Mouse (Mus musculus): ENCODE measurements around the gene Ndufc2. TPM values are rescaled to one million over a fixed set of nuclear protein-coding genes. Genes with fewer than 3 reads are reported as not detected.
"Not testable (repeated sequence)": the region's sequence is repeated elsewhere in the genome, so short reads cannot be mapped to it uniquely, and the experiment has no call there.

Ndufc2 gene
- polyA plus RNA-seq, 1 experiment from 2014 or later: 384 TPM

DNA sequence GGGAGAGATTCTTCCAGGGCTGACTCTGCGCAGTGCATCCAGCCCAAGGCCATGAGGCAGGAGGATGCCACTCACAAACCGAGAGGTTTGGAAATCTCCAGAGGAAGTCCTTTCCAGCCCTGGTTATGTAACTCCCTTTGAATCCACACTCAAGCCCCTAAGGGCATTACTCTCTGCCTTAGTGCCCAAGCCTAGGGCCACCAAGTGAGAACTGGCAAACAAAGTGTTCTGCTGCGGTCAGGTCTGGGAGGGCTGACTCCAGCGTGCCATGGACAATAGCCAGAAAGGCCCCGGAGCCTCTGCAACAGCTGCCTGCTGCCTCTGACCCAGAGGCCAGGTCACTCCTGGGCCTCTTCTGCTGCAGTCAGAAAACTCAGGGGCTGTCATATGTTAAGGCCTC lies 18.9 kb downstream of the Ndufc2 start:
- Histone ChIP-seq H3K36me3 (replicated peaks) (no peaks in the 10 kb centered on the region), H3K4me1 (peaks cover 3% of the 10 kb centered on the region; the same call in 1 of the 2 replicates), H3K9me3 (no peaks in the 10 kb centered on the region), H3K27ac (no peak overlapping the region), H3K9ac (no peak overlapping the region), H3K4me2 (no peak overlapping the region), H3K4me3 (no peak overlapping the region), H3K27me3 (replicated peaks) (no peaks in the 10 kb centered on the region)
- ATAC-seq (replicated peaks): no peak
- 73% methylated on average over 5 of the region's 5 CpGs for WGBS

GRCm38 (mm10) chr7:97419163-97419562 lies 19.4 kb downstream of the Ndufc2 start:
- H3K4me3 ChIP-seq: no peak overlapping the region
- ATAC-seq (replicated peaks): no peak
- H3K27me3 ChIP-seq (replicated peaks): no peaks in the 10 kb centered on the region
- no peak overlapping the region for H3K4me2 ChIP-seq
- no peaks in the 10 kb centered on the region for H3K36me3 ChIP-seq (replicated peaks)
- no peak overlapping the region for H3K27ac ChIP-seq
- WGBS: 88% methylated on average over 5 of the region's 5 CpGs
- H3K9ac ChIP-seq: no peak overlapping the region
- H3K9me3 ChIP-seq: no peaks in the 10 kb centered on the region
- peaks cover 3% of the 10 kb centered on the region; the same call in 1 of the 2 replicates for H3K4me1 ChIP-seq

DNA sequence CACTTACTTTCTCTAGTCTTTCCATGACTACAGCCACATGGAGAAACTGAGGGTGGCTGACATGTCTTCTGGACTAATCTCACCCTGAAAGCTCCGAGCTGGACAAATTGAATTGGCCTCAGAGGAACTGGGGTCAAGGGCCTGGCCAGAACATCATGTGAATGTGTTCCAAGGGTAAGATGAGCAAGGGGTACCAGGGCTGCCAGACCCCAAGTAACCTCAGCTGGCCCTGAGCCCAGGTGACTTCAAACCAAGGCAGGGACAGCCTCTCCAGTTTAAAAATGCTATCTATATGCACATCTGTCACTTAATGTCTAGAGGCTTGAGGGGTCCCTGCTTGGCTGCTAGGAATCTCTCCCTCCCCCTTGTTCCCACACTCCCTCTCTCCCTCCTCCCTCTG lies 20.6 kb downstream of the Ndufc2 start:
- 76% methylated on average over 1 of the region's 1 CpGs for WGBS
- no peak overlapping the region for H3K9ac ChIP-seq
- ATAC-seq (replicated peaks): no peak
- H3K9me3 ChIP-seq: no peaks in the 10 kb centered on the region
- H3K27ac ChIP-seq: no peak overlapping the region
- H3K4me2 ChIP-seq: no peak overlapping the region
- H3K4me1 ChIP-seq: peaks cover 9% of the 10 kb centered on the region
- H3K27me3 ChIP-seq (replicated peaks): no peaks in the 10 kb centered on the region
- no peaks in the 10 kb centered on the region for H3K36me3 ChIP-seq (replicated peaks)
- H3K4me3 ChIP-seq: no peak overlapping the region

GRCm38 (mm10) chr7:97420958-97421651 lies 21.3 kb downstream of the Ndufc2 start:
- Histone ChIP-seq H3K27me3 (replicated peaks) (no peaks in the 10 kb centered on the region), H3K4me2 (no peak overlapping the region), H3K9me3 (no peaks in the 10 kb centered on the region), H3K4me3 (no peak overlapping the region), H3K4me1 (peaks cover 9% of the 10 kb centered on the region), H3K9ac (no peak overlapping the region), H3K36me3 (replicated peaks) (no peaks in the 10 kb centered on the region), H3K27ac (no peak overlapping the region)
- 82% methylated on average over 8 of the region's 8 CpGs for WGBS
- no peak for ATAC-seq (replicated peaks)

- no peak overlapping the region for H3K9ac ChIP-seq
- H3K4me3 ChIP-seq: no peak overlapping the region
- WGBS: 55% methylated on average over 5 of the region's 5 CpGs
- H3K4me1 ChIP-seq: peaks cover 9% of the 10 kb centered on the region
- H3K9me3 ChIP-seq: no peaks in the 10 kb centered on the region
- no peaks in the 10 kb centered on the region for H3K27me3 ChIP-seq (replicated peaks)
- no peaks in the 10 kb centered on the region for H3K36me3 ChIP-seq (replicated peaks)
- ATAC-seq (replicated peaks): no peak
- H3K4me2 ChIP-seq: no peak overlapping the region
- no peak overlapping the region for H3K27ac ChIP-seq
Observed at GRCm38 (mm10) chr7:97423754-97424153, 24.0 kb downstream of the Ndufc2 start.

GRCm38 (mm10) chr7:97424621-97425245 lies 24.9 kb downstream of the Ndufc2 start:
- no peak overlapping the region for H3K27ac ChIP-seq
- no peaks in the 10 kb centered on the region for H3K27me3 ChIP-seq (replicated peaks)
- peak overlapping the region; percentile 15; the same call in 1 of the 2 replicates for H3K4me2 ChIP-seq
- WGBS: 10% methylated on average over 12 of the region's 12 CpGs
- H3K4me1 ChIP-seq: peaks cover 15% of the 10 kb centered on the region
- ATAC-seq (replicated peaks): peak; percentile 82
- no peaks in the 10 kb centered on the region for H3K9me3 ChIP-seq
- no peaks in the 10 kb centered on the region for H3K36me3 ChIP-seq (replicated peaks)
- H3K4me3 ChIP-seq: no peak overlapping the region
- H3K9ac ChIP-seq: no peak overlapping the region

DNA sequence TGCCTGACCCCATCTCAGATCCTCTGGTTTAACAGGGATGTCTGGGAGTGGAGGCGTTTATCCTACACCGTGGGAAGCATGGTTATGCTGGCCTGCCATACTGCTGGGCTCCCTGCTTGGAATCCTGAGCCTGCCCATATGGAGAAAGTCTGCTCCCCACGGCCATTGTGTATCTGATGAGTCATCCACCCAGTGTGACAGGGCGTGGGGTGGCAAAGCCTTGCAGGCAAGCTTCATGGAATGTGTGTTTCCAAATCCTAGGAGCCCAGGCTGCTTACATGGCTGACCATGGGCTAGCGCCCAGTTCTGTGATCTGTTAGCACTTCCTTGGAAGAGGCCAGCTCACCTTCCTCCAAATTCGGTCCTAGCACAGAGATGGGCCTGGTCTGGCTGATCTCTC lies 26.8 kb downstream of the Ndufc2 start:
- H3K9ac ChIP-seq: no peak overlapping the region
- H3K9me3 ChIP-seq: no peaks in the 10 kb centered on the region
- H3K27me3 ChIP-seq (replicated peaks): no peaks in the 10 kb centered on the region
- no peak overlapping the region for H3K4me3 ChIP-seq
- H3K27ac ChIP-seq: no peak overlapping the region
- H3K4me2 ChIP-seq: no peak overlapping the region
- no peak for ATAC-seq (replicated peaks)
- no peaks in the 10 kb centered on the region for H3K36me3 ChIP-seq (replicated peaks)
- 68% methylated on average over 6 of the region's 6 CpGs for WGBS
- peaks cover 19% of the 10 kb centered on the region for H3K4me1 ChIP-seq

DNA sequence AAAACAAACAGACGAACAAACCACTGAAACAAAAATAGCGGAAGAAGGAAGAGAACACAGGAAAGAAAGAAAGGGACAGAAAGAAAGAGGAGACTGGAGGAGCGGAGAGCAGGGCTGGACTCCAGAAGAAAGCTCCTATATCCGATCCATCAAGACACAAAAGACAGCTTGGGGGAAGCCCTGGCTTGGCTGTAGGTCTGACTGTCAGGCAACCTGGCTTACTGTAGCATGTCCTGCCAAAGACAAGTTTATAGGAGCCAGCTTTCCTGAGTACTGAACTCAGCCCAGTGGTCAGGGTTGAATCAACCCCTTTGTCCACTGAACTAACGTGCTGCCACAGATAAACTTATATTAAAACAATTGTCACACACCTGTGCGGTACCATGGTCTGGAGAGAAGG lies 27.5 kb downstream of the Ndufc2 start:
- Histone ChIP-seq H3K27ac (no peak overlapping the region), H3K27me3 (replicated peaks) (no peaks in the 10 kb centered on the region), H3K9me3 (no peaks in the 10 kb centered on the region), H3K4me2 (no peak overlapping the region), H3K4me3 (no peak overlapping the region), H3K4me1 (peaks cover 19% of the 10 kb centered on the region), H3K9ac (no peak overlapping the region), H3K36me3 (replicated peaks) (no peaks in the 10 kb centered on the region)
- 78% methylated on average over 6 of the region's 6 CpGs for WGBS
- no peak for ATAC-seq (replicated peaks)

- H3K4me1 ChIP-seq: peaks cover 19% of the 10 kb centered on the region
- no peak overlapping the region for H3K4me2 ChIP-seq
- H3K9me3 ChIP-seq: no peaks in the 10 kb centered on the region
- no peak overlapping the region for H3K4me3 ChIP-seq
- no peak for ATAC-seq (replicated peaks)
- WGBS: 84% methylated on average over 5 of the region's 5 CpGs
- no peaks in the 10 kb centered on the region for H3K27me3 ChIP-seq (replicated peaks)
- no peak overlapping the region for H3K9ac ChIP-seq
- no peak overlapping the region for H3K27ac ChIP-seq
- H3K36me3 ChIP-seq (replicated peaks): no peaks in the 10 kb centered on the region
Observed at GRCm38 (mm10) chr7:97427778-97428420, 28.1 kb downstream of the Ndufc2 start.

DNA sequence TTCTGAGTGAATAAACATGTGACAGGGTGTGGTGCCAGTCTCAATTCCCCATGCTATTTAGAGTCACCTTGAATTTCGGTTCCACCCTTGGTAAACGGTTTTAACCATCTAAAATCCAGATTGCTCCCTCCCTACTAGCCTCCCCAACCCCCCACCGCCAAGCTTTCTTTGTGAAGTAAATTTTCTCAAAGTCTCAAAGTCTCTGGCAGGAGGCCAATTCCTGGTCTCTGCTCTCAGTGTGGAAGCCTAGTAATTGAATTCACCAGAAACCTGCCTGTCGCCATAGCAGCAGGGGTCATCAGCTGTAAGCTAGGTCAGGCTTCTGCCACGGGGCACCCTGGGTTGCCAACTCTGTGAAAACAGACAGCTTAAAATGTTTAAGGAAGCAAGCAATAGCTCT lies 29.9 kb downstream of the Ndufc2 start:
- peak; percentile 85 for ATAC-seq (replicated peaks)
- no peak overlapping the region for H3K4me3 ChIP-seq
- H3K9ac ChIP-seq: no peak overlapping the region
- H3K4me1 ChIP-seq: peaks cover 19% of the 10 kb centered on the region
- no peaks in the 10 kb centered on the region for H3K36me3 ChIP-seq (replicated peaks)
- WGBS: 0% methylated on average over 5 of the region's 5 CpGs
- H3K27me3 ChIP-seq (replicated peaks): no peaks in the 10 kb centered on the region
- no peak overlapping the region for H3K4me2 ChIP-seq
- peak overlapping the region; percentile 50 for H3K27ac ChIP-seq
- H3K9me3 ChIP-seq: no peaks in the 10 kb centered on the region

- H3K4me1 ChIP-seq: peaks cover 13% of the 10 kb centered on the region
- H3K4me3 ChIP-seq; H3K27ac ChIP-seq; H3K4me2 ChIP-seq; H3K9me3 ChIP-seq; H3K36me3 ChIP-seq (replicated peaks); H3K27me3 ChIP-seq (replicated peaks); ATAC-seq (replicated peaks); H3K9ac ChIP-seq: not testable (repeated sequence)
- WGBS: 67% methylated on average over 3 of the region's 3 CpGs
Observed at GRCm38 (mm10) chr7:97433517-97433916, 33.7 kb downstream of the Ndufc2 start.

DNA sequence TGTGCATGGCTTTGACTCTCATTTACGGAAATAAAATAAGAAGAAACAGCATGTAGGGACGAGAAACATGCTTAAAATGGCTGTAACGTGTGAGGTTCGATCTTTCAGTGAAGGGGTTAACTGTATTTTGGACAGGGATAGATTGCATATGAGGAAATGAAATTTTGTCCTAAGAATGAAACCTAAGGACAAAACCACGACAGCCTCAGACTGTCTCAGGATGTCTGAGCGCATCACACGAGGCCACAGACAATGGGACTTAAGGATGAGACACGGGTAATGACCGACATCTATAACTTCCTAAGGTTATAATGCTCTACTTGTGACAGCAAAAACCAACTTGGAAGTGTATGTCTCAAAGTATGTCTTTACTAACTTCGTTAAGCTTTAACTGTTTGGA lies 34.7 kb downstream of the Ndufc2 start:
- H3K4me1 ChIP-seq: peaks cover 9% of the 10 kb centered on the region
- 82% methylated on average over 10 of the region's 10 CpGs for WGBS

GRCm38 (mm10) chr7:97438986-97439385 lies 39.2 kb downstream of the Ndufc2 start:
- Histone ChIP-seq H3K4me2 (no peak overlapping the region), H3K27me3 (replicated peaks) (no peaks in the 10 kb centered on the region), H3K9ac (no peak overlapping the region), H3K36me3 (replicated peaks) (no peaks in the 10 kb centered on the region), H3K9me3 (no peaks in the 10 kb centered on the region), H3K4me3 (no peak overlapping the region), H3K4me1 (no peaks in the 10 kb centered on the region), H3K27ac (no peak overlapping the region)
- ATAC-seq (replicated peaks): no peak

More for the DNA sequence above, 34.7 kb downstream of the Ndufc2 start:
- no peak overlapping the region for H3K4me2 ChIP-seq
- H3K27ac ChIP-seq: no peak overlapping the region
- no peaks in the 10 kb centered on the region for H3K36me3 ChIP-seq (replicated peaks)
- no peak for ATAC-seq (replicated peaks)
- H3K4me3 ChIP-seq: no peak overlapping the region
- H3K27me3 ChIP-seq (replicated peaks): no peaks in the 10 kb centered on the region
- H3K9me3 ChIP-seq: no peaks in the 10 kb centered on the region
- H3K9ac ChIP-seq: no peak overlapping the region

Measured in midbrain, embryonic 15.5 days (tissue).